Mouse (Mus musculus) E14TG2a.4 (cell line): ENCODE results near the gene Wnk1.

Experiments used
- CTCF ChIP-seq: conservative IDR thresholded peaks from 2 replicates; pipeline ENCODE4 v1.5.1; 2014; ENCODE audit warnings: low read length
- POU5F1 ChIP-seq: IDR thresholded peaks from 2 replicates; pipeline ENCODE4 v1.6.1; 2014; ENCODE audit warnings: low read length, borderline replicate concordance

DNA sequence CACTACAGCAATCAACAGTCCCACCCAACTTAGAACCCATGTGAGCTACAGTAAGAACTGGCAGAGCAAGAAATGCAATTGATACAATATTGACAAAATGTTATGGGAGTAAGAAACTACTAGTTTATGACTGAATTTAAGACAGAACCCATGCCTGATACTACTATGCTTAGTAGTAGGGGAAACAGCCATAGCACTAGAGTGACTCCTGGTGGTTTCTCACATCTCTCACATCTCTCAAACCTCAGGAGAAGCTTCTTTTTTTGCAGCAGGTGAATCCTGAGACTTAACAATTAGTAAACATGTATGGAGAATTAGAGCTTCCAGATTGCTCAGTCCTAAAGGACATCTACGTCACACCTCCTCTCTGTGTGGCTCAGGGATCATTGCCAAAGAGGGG is 42.0 kb downstream of the Wnk1 start:
- TF ChIP-seq CTCF (no peak), POU5F1 (no peak)
